Mouse (Mus musculus) lung, postnatal 0 days (tissue): ENCODE data around the gene Gtf3c5. TPM values are rescaled to one million over a fixed set of nuclear protein-coding genes. Genes with fewer than 3 reads are reported as not detected.
A peak's percentile ranks its signal among the peaks of the same experiment; 100 is the strongest.

Experiments used
- ATAC-seq: fragments of 200-750 bp; cut with Nextera tagmentation; 2 replicates; pipeline ENCODE4 v1.8.0; 2017; ENCODE audit warnings: moderate library complexity
- DNase-seq: peaks from one replicate; pipeline ENCODE4 v3.0.0-alpha.2; 2016; ENCODE audit warnings: low spot score
- H3K27ac ChIP-seq: fragments of 300-500 bp; sonication (generic); 2 replicates; pipeline ENCODE4 v1.5.1; 2014; ENCODE audit warnings: antibody characterized with exemption, mild to moderate bottlenecking, low read length, mixed read lengths
- H3K27me3 ChIP-seq: fragments of 300-500 bp; sonication (generic); replicated peaks from 2 replicates; pipeline ENCODE4 v1.6.1; 2014; ENCODE audit warnings: low read length, mixed read lengths; ENCODE audit not compliant: insufficient read depth
- H3K36me3 ChIP-seq: fragments of 300-500 bp; sonication (generic); 2 replicates; pipeline ENCODE4 v1.6.1; 2014; ENCODE audit warnings: low read length, mixed read lengths; ENCODE audit not compliant: insufficient read depth
- H3K4me1 ChIP-seq: fragments of 300-500 bp; sonication (generic); 2 replicates; pipeline ENCODE4 v1.6.1; 2014; ENCODE audit warnings: antibody characterized with exemption, low read depth, low read length, mixed read lengths; ENCODE audit not compliant: insufficient read depth
- H3K4me2 ChIP-seq: fragments of 300-500 bp; sonication (generic); replicated peaks from 2 replicates; pipeline ENCODE4 v1.6.1; 2014; ENCODE audit warnings: low read depth, mild to moderate bottlenecking, low read length, moderate library complexity, mixed read lengths
- H3K4me3 ChIP-seq: fragments of 300-500 bp; sonication (generic); 2 replicates; pipeline ENCODE4 v1.5.1; 2014; ENCODE audit warnings: low read depth, low read length
- H3K9ac ChIP-seq: fragments of 300-500 bp; sonication (generic); replicated peaks from 2 replicates; pipeline ENCODE4 v1.6.1; 2014; ENCODE audit warnings: low read depth, mild to moderate bottlenecking
- H3K9me3 ChIP-seq: fragments of 300-500 bp; sonication (generic); 2 replicates; pipeline ENCODE4 v1.6.1; 2016; ENCODE audit warnings: low read length, mixed read lengths
- CTCF ChIP-seq: IDR thresholded peaks from 2 replicates; pipeline ENCODE4 v1.5.1; 2016; ENCODE audit warnings: antibody characterized with exemption, mild to moderate bottlenecking
- EP300 ChIP-seq: IDR thresholded peaks from 2 replicates; pipeline ENCODE4 v1.6.1; 2016; ENCODE audit warnings: antibody characterized with exemption, mild to moderate bottlenecking, control low read depth
- WGBS: fragments of 180-500 bp; shearing (Covaris S2); extraction: QIAGEN DNeasy Blood & Tissue Kit; methylation state at CpG from one replicate; pipeline ENCODE4 v1.1.7; 2014; 5-methylcytosine and 5-hydroxymethylcytosine counted together
- microRNA-seq: library from miRNA; unstranded; fragments of <30 nt; microRNA quantifications from one replicate; pipeline ENCODE4, GENCODE M21; 2016
- polyA plus RNA-seq: library from polyadenylated mRNA; unstranded; fragments of >200 nt; fragmentation: Nextera tagmentation; extraction: Ambion mirVana; gene quantifications from 2 replicates; pipeline ENCODE4 v1.2.1, GENCODE M21; 2015

Gene Gtf3c5
- polyA plus RNA-seq, 1 experiment from 2014 or later = 15.8 TPM

GRCm38 (mm10) chr2:28518231-28518630 lies 65.3 kb downstream of the Gtf3c5 start:
- no peaks in the 10 kb centered on the region for H3K27me3 ChIP-seq
- 49% methylated on average over 2 of the region's 2 CpGs for WGBS
- H3K9ac ChIP-seq = no peak overlapping the region
- ATAC-seq (no peak), DNase-seq (no peak)
- H3K27ac ChIP-seq = no peak overlapping the region
- TF ChIP-seq CTCF (no peak), EP300 (no peak)
- H3K4me1 ChIP-seq = peaks cover 17% of the 10 kb centered on the region; the same call in 1 of the 2 replicates
- H3K9me3 ChIP-seq = no peaks in the 10 kb centered on the region
- H3K4me2 ChIP-seq = no peak overlapping the region
- H3K36me3 ChIP-seq = no peaks in the 10 kb centered on the region
- no peak overlapping the region for H3K4me3 ChIP-seq

GRCm38 (mm10) chr2:28517206-28517909 lies 66.2 kb downstream of the Gtf3c5 start:
- DNase-seq = peak; percentile 96
- peaks cover 17% of the 10 kb centered on the region; the same call in 1 of the 2 replicates for H3K4me1 ChIP-seq
- H3K4me2 ChIP-seq = no peak overlapping the region
- no peak overlapping the region for H3K9ac ChIP-seq
- no peaks in the 10 kb centered on the region for H3K36me3 ChIP-seq
- H3K27me3 ChIP-seq = no peaks in the 10 kb centered on the region
- TF ChIP-seq CTCF (peak; percentile 96), EP300 (no peak)
- 32% methylated on average over 5 of the region's 5 CpGs for WGBS
- peak; percentile 78 for ATAC-seq
- no peak overlapping the region for H3K4me3 ChIP-seq
- peak overlapping the region; percentile 66 for H3K27ac ChIP-seq
- no peaks in the 10 kb centered on the region for H3K9me3 ChIP-seq

Small RNA genes lying within 50 kb of the gene (microRNA-seq; reads per million reads assigned to microRNA genes)
- not detected for gene Gm22824

Other genes starting within 250 kb of the Gtf3c5 start
- 1.6 and 2.4 TPM in 2 replicates for gene Ppp1r26, start 137.0 kb downstream of the Gtf3c5 start, polyA plus RNA-seq
- 13.5 and 18.3 TPM in 2 replicates for gene 1700007K13Rik, start 117.4 kb downstream of the Gtf3c5 start, polyA plus RNA-seq
- gene Mrps2, start 115.7 kb downstream of the Gtf3c5 start, polyA plus RNA-seq = 20.8 and 21.8 TPM in 2 replicates
- gene Gbgt1, start 86.9 kb downstream of the Gtf3c5 start, polyA plus RNA-seq = 1.2 and 1.4 TPM in 2 replicates
- 5.8 and 6.1 TPM in 2 replicates for gene Gm10134, start 77.7 kb downstream of the Gtf3c5 start, polyA plus RNA-seq
- gene Ralgds, start 70.6 kb downstream of the Gtf3c5 start, polyA plus RNA-seq = 24.4 and 29.1 TPM in 2 replicates
- gene Cel, start 20.3 kb downstream of the Gtf3c5 start, polyA plus RNA-seq = 0.46 TPM in 1 of 2 replicates, not detected in the other
- 0.94 and 1.0 TPM in 2 replicates for gene Gfi1b, start 38.2 kb upstream of the Gtf3c5 start, polyA plus RNA-seq
- gene Tsc1, start 57.5 kb upstream of the Gtf3c5 start, polyA plus RNA-seq = 7.3 and 8.7 TPM in 2 replicates
- 21.2 and 26.3 TPM in 2 replicates for gene Spaca9, start 116.0 kb upstream of the Gtf3c5 start, polyA plus RNA-seq
- gene Ak8, start 116.4 kb upstream of the Gtf3c5 start, polyA plus RNA-seq = 8.7 and 10.9 TPM in 2 replicates